Mouse (Mus musculus): ENCODE measurements around the gene Parp16.

Parp16 gene

GRCm38 (mm10) chr9:65195053-65195452 is at the start of gene Parp16:
Parp16 (plus strand) TSS chr9:65195353.
- TF ChIP-seq GATA4 (IDR thresholded peaks at IDR 0.05; ENCODE audit: insufficient replicate concordance, low read length), result no peak

- no peak for TF ChIP-seq GATA4 (IDR thresholded peaks at IDR 0.05; ENCODE audit: insufficient replicate concordance, low read length)
Measured at GRCm38 (mm10) chr9:65146001-65146400, 49.2 kb upstream of the Parp16 start.

GRCm38 (mm10) chr9:65148507-65148906 is 46.6 kb upstream of the Parp16 start:
- no peak for TF ChIP-seq GATA4 (IDR thresholded peaks at IDR 0.05; ENCODE audit: insufficient replicate concordance, low read length)

GRCm38 (mm10) chr9:65152711-65153330 is 42.3 kb upstream of the Parp16 start:
- TF ChIP-seq GATA4 (IDR thresholded peaks at IDR 0.05; ENCODE audit: insufficient replicate concordance, low read length), result no peak

- no peak for TF ChIP-seq GATA4 (IDR thresholded peaks at IDR 0.05; ENCODE audit: insufficient replicate concordance, low read length)
Measured at GRCm38 (mm10) chr9:65153331-65153711, 41.8 kb upstream of the Parp16 start.

GRCm38 (mm10) chr9:65154692-65155455 is 40.3 kb upstream of the Parp16 start:
- TF ChIP-seq GATA4 (IDR thresholded peaks at IDR 0.05; ENCODE audit: insufficient replicate concordance, low read length), result no peak

- no peak for TF ChIP-seq GATA4 (IDR thresholded peaks at IDR 0.05; ENCODE audit: insufficient replicate concordance, low read length)
Measured at GRCm38 (mm10) chr9:65156604-65157003, 38.5 kb upstream of the Parp16 start.

- TF ChIP-seq GATA4 (IDR thresholded peaks at IDR 0.05; ENCODE audit: insufficient replicate concordance, low read length), result no peak
Measured at GRCm38 (mm10) chr9:65157631-65158030, 37.5 kb upstream of the Parp16 start.

GRCm38 (mm10) chr9:65161188-65161587 is 34.0 kb upstream of the Parp16 start:
- no peak for TF ChIP-seq GATA4 (IDR thresholded peaks at IDR 0.05; ENCODE audit: insufficient replicate concordance, low read length)

GRCm38 (mm10) chr9:65161881-65162280 is 33.3 kb upstream of the Parp16 start:
- no peak for TF ChIP-seq GATA4 (IDR thresholded peaks at IDR 0.05; ENCODE audit: insufficient replicate concordance, low read length)

GRCm38 (mm10) chr9:65162711-65163639 is 32.2 kb upstream of the Parp16 start:
- no peak for TF ChIP-seq GATA4 (IDR thresholded peaks at IDR 0.05; ENCODE audit: insufficient replicate concordance, low read length)

GRCm38 (mm10) chr9:65164870-65165269 is 30.3 kb upstream of the Parp16 start:
- TF ChIP-seq GATA4 (IDR thresholded peaks at IDR 0.05; ENCODE audit: insufficient replicate concordance, low read length), result no peak

- TF ChIP-seq GATA4 (IDR thresholded peaks at IDR 0.05; ENCODE audit: insufficient replicate concordance, low read length), result no peak
Measured at GRCm38 (mm10) chr9:65166386-65166785, 28.8 kb upstream of the Parp16 start.

- TF ChIP-seq GATA4 (IDR thresholded peaks at IDR 0.05; ENCODE audit: insufficient replicate concordance, low read length), result no peak
Measured at GRCm38 (mm10) chr9:65168534-65168933, 26.6 kb upstream of the Parp16 start.

GRCm38 (mm10) chr9:65168952-65169351 is 26.2 kb upstream of the Parp16 start:
- TF ChIP-seq GATA4 (IDR thresholded peaks at IDR 0.05; ENCODE audit: insufficient replicate concordance, low read length), result no peak

GRCm38 (mm10) chr9:65172654-65173053 is 22.5 kb upstream of the Parp16 start:
- TF ChIP-seq GATA4 (IDR thresholded peaks at IDR 0.05; ENCODE audit: insufficient replicate concordance, low read length), result no peak
